Mouse (Mus musculus): Measurements from ENCODE around the gene Fam129b. TPM values are rescaled to one million over a fixed set of nuclear protein-coding genes. Genes with fewer than 3 reads are reported as not detected.
A peak's percentile ranks its signal among the peaks of the same experiment; 100 is the strongest.

Gene Fam129b
- polyA plus RNA-seq, 1 experiment from 2014 or later: 25.2 TPM

DNA sequence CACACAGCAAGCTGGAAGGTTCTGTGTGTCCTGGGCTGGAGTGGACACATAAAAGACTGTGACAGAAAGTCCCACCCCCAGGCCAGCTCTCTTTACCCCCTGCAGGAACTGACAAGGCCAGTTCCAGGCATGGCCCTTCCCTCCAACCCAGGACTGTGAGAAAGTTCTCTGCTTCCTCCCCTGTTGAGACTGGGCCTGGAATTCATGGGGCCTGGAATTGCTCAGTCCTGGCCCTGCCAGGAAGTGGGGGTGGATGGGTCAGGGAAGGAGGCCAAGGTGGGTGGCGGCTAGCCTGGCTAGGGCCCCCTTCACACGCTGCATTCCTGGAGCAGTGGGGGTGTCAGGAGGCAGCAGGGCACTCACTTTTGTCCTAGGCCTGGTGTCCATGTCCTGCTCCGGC lies 39.0 kb downstream of the Fam129b start:
- Histone ChIP-seq H3K4me3 (ENCODE audit: low read depth, low read length) (no peak overlapping the region), H3K36me3 (ENCODE audit: control insufficient read depth, insufficient read depth, low read length) (peaks cover 68% of the 10 kb centered on the region), H3K4me1 (replicated peaks; ENCODE audit: control insufficient read depth, insufficient read depth, low read length) (peaks cover 11% of the 10 kb centered on the region; the same call in 1 of the 2 replicates), H3K27me3 (replicated peaks; ENCODE audit: control insufficient read depth, insufficient read depth, low read length) (no peaks in the 10 kb centered on the region), H3K9ac (ENCODE audit: low read length) (peak overlapping the region; percentile 44), H3K27ac (ENCODE audit: low read depth) (peak overlapping the region; percentile 78), H3K4me2 (ENCODE audit: low read length) (no peak overlapping the region), H3K9me3 (ENCODE audit: control insufficient read depth, low read length) (no peaks in the 10 kb centered on the region)
- DNase-seq (ENCODE audit: low spot score) (no peak), ATAC-seq (replicated peaks; ENCODE audit: low FRiP score, low TSS enrichment, low read depth) (peak; percentile 56; the same call in 1 of the 2 replicates)
- 32% methylated on average over 3 of the region's 3 CpGs for WGBS

DNA sequence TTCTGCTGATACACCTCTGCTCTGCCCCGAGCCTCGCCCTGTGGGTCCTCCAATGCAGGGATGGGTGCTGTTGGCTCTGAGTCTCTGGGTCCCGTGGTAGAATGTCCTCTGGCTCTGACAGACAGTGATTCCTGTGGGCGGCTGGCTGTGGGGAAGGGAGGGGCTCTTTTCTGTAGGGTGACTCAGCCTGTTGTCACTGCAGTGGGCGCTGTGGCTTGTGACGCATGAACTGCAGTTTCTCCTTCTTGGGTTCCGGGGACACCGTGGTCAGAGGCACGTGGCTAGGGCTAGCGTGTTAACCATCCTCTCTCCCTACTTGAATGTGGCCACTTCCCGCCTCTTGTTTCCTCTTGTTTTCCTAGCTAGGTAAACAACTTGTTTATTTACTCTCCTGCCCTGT lies 41.6 kb downstream of the Fam129b start:
- Histone ChIP-seq H3K4me3 (ENCODE audit: low read depth, low read length) (no peak overlapping the region), H3K9ac (ENCODE audit: low read length) (no peak overlapping the region), H3K4me1 (replicated peaks; ENCODE audit: control insufficient read depth, insufficient read depth, low read length) (peaks cover 11% of the 10 kb centered on the region; the same call in 1 of the 2 replicates), H3K36me3 (ENCODE audit: control insufficient read depth, insufficient read depth, low read length) (peaks cover 70% of the 10 kb centered on the region), H3K27ac (ENCODE audit: low read depth) (no peak overlapping the region), H3K4me2 (ENCODE audit: low read length) (no peak overlapping the region), H3K27me3 (replicated peaks; ENCODE audit: control insufficient read depth, insufficient read depth, low read length) (no peaks in the 10 kb centered on the region), H3K9me3 (ENCODE audit: control insufficient read depth, low read length) (no peaks in the 10 kb centered on the region)
- ATAC-seq (replicated peaks; ENCODE audit: low FRiP score, low TSS enrichment, low read depth) (no peak), DNase-seq (ENCODE audit: low spot score) (no peak)
- WGBS: 74% methylated on average over 11 of the region's 11 CpGs

GRCm38 (mm10) chr2:32918391-32918790 lies 42.5 kb downstream of the Fam129b start:
- Histone ChIP-seq H3K36me3 (ENCODE audit: control insufficient read depth, insufficient read depth, low read length) (peaks cover 71% of the 10 kb centered on the region), H3K4me3 (ENCODE audit: low read depth, low read length) (no peak overlapping the region), H3K4me1 (replicated peaks; ENCODE audit: control insufficient read depth, insufficient read depth, low read length) (peaks cover 11% of the 10 kb centered on the region; the same call in 1 of the 2 replicates), H3K9me3 (ENCODE audit: control insufficient read depth, low read length) (no peaks in the 10 kb centered on the region), H3K9ac (ENCODE audit: low read length) (no peak overlapping the region), H3K27me3 (replicated peaks; ENCODE audit: control insufficient read depth, insufficient read depth, low read length) (no peaks in the 10 kb centered on the region), H3K27ac (ENCODE audit: low read depth) (no peak overlapping the region), H3K4me2 (ENCODE audit: low read length) (no peak overlapping the region)
- ATAC-seq (replicated peaks; ENCODE audit: low FRiP score, low TSS enrichment, low read depth) (no peak), DNase-seq (ENCODE audit: low spot score) (no peak)
- WGBS: 76% methylated on average over 9 of the region's 9 CpGs

DNA sequence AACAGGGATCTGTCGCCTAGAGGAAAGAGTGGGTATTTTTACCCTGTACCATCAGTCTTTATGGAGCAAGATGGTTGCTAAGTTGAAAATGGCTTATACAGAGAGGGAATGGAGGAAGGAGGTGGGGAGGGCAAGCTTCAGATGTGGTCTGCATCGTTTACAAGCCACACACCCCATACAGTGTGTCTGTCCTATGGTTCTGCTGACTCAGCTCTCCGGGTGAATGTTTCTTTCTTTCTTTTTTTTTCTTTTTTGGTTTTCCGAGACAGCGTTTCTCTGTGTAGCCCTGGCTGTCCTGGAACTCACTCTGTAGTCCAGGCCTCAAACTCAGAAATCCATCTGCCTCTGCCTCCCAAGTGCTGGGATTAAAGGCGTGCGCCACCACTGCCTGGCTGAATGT lies 45.3 kb downstream of the Fam129b start:
- 76% methylated on average over 7 of the region's 7 CpGs for WGBS
- H3K4me3 ChIP-seq (ENCODE audit: low read depth, low read length): no peak overlapping the region
- H3K36me3 ChIP-seq (ENCODE audit: control insufficient read depth, insufficient read depth, low read length): peaks cover 81% of the 10 kb centered on the region
- DNase-seq (ENCODE audit: low spot score) (no peak), ATAC-seq (replicated peaks; ENCODE audit: low FRiP score, low TSS enrichment, low read depth) (no peak)
- no peak overlapping the region for H3K9ac ChIP-seq (ENCODE audit: low read length)
- no peaks in the 10 kb centered on the region for H3K4me1 ChIP-seq (replicated peaks; ENCODE audit: control insufficient read depth, insufficient read depth, low read length)
- no peak overlapping the region for H3K4me2 ChIP-seq (ENCODE audit: low read length)
- no peaks in the 10 kb centered on the region for H3K9me3 ChIP-seq (ENCODE audit: control insufficient read depth, low read length)
- H3K27me3 ChIP-seq (replicated peaks; ENCODE audit: control insufficient read depth, insufficient read depth, low read length): no peaks in the 10 kb centered on the region
- H3K27ac ChIP-seq (ENCODE audit: low read depth): no peak overlapping the region

GRCm38 (mm10) chr2:32921801-32922380 lies 46.0 kb downstream of the Fam129b start:
- H3K4me1 ChIP-seq (replicated peaks; ENCODE audit: control insufficient read depth, insufficient read depth, low read length): no peaks in the 10 kb centered on the region
- 90% methylated on average over 15 of the region's 15 CpGs for WGBS
- H3K36me3 ChIP-seq (ENCODE audit: control insufficient read depth, insufficient read depth, low read length): peaks cover 79% of the 10 kb centered on the region
- no peaks in the 10 kb centered on the region for H3K27me3 ChIP-seq (replicated peaks; ENCODE audit: control insufficient read depth, insufficient read depth, low read length)
- DNase-seq (ENCODE audit: low spot score) (no peak), ATAC-seq (replicated peaks; ENCODE audit: low FRiP score, low TSS enrichment, low read depth) (no peak)
- no peak overlapping the region for H3K9ac ChIP-seq (ENCODE audit: low read length)
- no peak overlapping the region for H3K4me2 ChIP-seq (ENCODE audit: low read length)
- no peak overlapping the region for H3K4me3 ChIP-seq (ENCODE audit: low read depth, low read length)
- H3K27ac ChIP-seq (ENCODE audit: low read depth): no peak overlapping the region
- no peaks in the 10 kb centered on the region for H3K9me3 ChIP-seq (ENCODE audit: control insufficient read depth, low read length)

DNA sequence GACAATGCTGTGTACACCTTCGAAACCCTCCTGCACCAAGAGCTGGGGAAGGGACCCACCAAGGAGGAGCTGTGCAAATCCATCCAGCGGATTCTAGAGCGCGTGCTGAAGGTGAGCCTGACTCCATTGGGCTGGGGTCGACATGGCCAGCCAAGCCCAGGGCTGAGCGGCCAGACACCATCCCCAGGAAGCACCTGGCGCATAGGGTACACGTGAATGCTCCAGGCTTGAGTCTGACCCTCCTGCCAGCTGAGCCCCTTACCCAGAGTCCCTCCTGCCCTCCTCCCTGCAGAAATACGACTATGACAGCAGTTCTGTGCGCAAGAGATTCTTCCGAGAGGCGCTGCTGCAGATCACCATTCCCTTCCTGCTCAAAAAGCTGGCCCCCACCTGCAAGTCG lies 46.6 kb downstream of the Fam129b start:
- Histone ChIP-seq H3K27me3 (replicated peaks; ENCODE audit: control insufficient read depth, insufficient read depth, low read length) (no peaks in the 10 kb centered on the region), H3K36me3 (ENCODE audit: control insufficient read depth, insufficient read depth, low read length) (peaks cover 84% of the 10 kb centered on the region), H3K4me1 (replicated peaks; ENCODE audit: control insufficient read depth, insufficient read depth, low read length) (no peaks in the 10 kb centered on the region), H3K4me3 (ENCODE audit: low read depth, low read length) (no peak overlapping the region), H3K27ac (ENCODE audit: low read depth) (no peak overlapping the region), H3K9me3 (ENCODE audit: control insufficient read depth, low read length) (no peaks in the 10 kb centered on the region), H3K9ac (ENCODE audit: low read length) (no peak overlapping the region), H3K4me2 (ENCODE audit: low read length) (no peak overlapping the region)
- 87% methylated on average over 13 of the region's 13 CpGs for WGBS
- DNase-seq (ENCODE audit: low spot score) (no peak), ATAC-seq (replicated peaks; ENCODE audit: low FRiP score, low TSS enrichment, low read depth) (no peak)

DNA sequence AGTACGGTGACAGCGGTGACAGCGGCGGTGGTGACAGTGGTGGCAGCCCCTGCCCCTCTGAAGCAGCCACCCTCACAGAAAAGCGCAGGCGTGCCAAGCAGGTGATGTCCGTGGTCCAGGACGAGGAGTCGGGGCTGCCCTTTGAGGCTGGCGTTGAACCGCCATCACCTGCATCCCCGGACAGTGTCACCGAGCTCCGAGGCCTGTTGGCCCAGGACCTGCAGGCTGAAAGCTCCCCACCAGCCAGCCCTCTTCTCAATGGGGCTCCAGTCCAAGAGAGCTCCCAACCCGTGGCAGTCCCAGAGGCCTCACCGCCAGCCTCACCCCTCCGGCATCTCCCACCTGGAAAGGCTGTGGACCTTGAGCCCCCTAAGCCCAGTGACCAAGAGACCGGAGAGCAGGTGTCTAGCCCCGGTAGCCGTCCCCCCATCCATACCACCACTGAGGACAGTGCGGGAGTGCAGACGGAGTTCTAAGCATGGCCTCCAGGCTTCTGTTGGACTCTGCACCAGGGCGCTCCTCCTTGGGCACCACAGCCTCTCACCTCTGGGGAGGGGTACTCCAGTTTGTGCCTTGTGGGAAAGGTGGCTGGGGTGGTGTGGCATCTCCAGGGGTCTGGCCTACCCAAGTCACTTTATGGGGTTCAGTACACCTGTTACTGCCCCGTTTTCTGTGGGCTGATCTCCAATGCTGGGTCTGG lies 47.8 kb downstream of the Fam129b start:
- no peak for ATAC-seq (replicated peaks; ENCODE audit: low FRiP score, low TSS enrichment, low read depth)
- WGBS: 93% methylated on average over 24 of the region's 24 CpGs
- no peak overlapping the region for H3K4me2 ChIP-seq (ENCODE audit: low read length)
- no peak for DNase-seq (ENCODE audit: low spot score)
- H3K9ac ChIP-seq (ENCODE audit: low read length): no peak overlapping the region
- no peaks in the 10 kb centered on the region for H3K9me3 ChIP-seq (ENCODE audit: control insufficient read depth, low read length)
- H3K4me1 ChIP-seq (replicated peaks; ENCODE audit: control insufficient read depth, insufficient read depth, low read length): no peaks in the 10 kb centered on the region
- H3K36me3 ChIP-seq (ENCODE audit: control insufficient read depth, insufficient read depth, low read length): peaks cover 74% of the 10 kb centered on the region
- H3K4me3 ChIP-seq (ENCODE audit: low read depth, low read length): no peak overlapping the region
- H3K27ac ChIP-seq (ENCODE audit: low read depth): no peak overlapping the region
- no peaks in the 10 kb centered on the region for H3K27me3 ChIP-seq (replicated peaks; ENCODE audit: control insufficient read depth, insufficient read depth, low read length)

- H3K27me3 ChIP-seq (replicated peaks; ENCODE audit: control insufficient read depth, insufficient read depth, low read length): no peaks in the 10 kb centered on the region
- H3K27ac ChIP-seq (ENCODE audit: low read depth): no peak overlapping the region
- DNase-seq (ENCODE audit: low spot score) (no peak), ATAC-seq (replicated peaks; ENCODE audit: low FRiP score, low TSS enrichment, low read depth) (no peak)
- H3K9me3 ChIP-seq (ENCODE audit: control insufficient read depth, low read length): no peaks in the 10 kb centered on the region
- no peak overlapping the region for H3K4me3 ChIP-seq (ENCODE audit: low read depth, low read length)
- no peak overlapping the region for H3K9ac ChIP-seq (ENCODE audit: low read length)
- WGBS: 79% methylated on average over 10 of the region's 10 CpGs
- H3K4me1 ChIP-seq (replicated peaks; ENCODE audit: control insufficient read depth, insufficient read depth, low read length): no peaks in the 10 kb centered on the region
- no peak overlapping the region for H3K4me2 ChIP-seq (ENCODE audit: low read length)
- peaks cover 67% of the 10 kb centered on the region for H3K36me3 ChIP-seq (ENCODE audit: control insufficient read depth, insufficient read depth, low read length)
Observed at GRCm38 (mm10) chr2:32924306-32924844, 48.5 kb downstream of the Fam129b start.
